Mouse (Mus musculus) urinary bladder, postnatal 10 days (tissue): ENCODE results near the gene Chat.
"Not testable (repeated sequence)": the region's sequence is repeated elsewhere in the genome, so short reads cannot be mapped to it uniquely, and the experiment has no call there.

Experiments used
- DNase-seq: peaks from one replicate; pipeline ENCODE4 v3.0.0; 2022; ENCODE audit warnings: low spot score

Gene Chat

GRCm38 (mm10) chr14:32463211-32464040, 2.4 kb downstream of the Chat start:
- no peak for DNase-seq

- no peak for DNase-seq
These were observed 13.2 kb downstream of the Chat start for GRCm38 (mm10) chr14:32452552-32452951.

GRCm38 (mm10) chr14:32446989-32447388, 18.8 kb downstream of the Chat start:
- no peak for DNase-seq

GRCm38 (mm10) chr14:32443446-32443845, 22.3 kb downstream of the Chat start:
- DNase-seq = no peak

- DNase-seq = no peak
These were observed 26.0 kb downstream of the Chat start for GRCm38 (mm10) chr14:32439744-32440143.

- DNase-seq = no peak
These were observed 26.5 kb downstream of the Chat start for GRCm38 (mm10) chr14:32439316-32439715.

- no peak for DNase-seq
These were observed 28.4 kb downstream of the Chat start for GRCm38 (mm10) chr14:32437352-32437793.

- no peak for DNase-seq
These were observed 36.7 kb downstream of the Chat start for GRCm38 (mm10) chr14:32429030-32429602.

GRCm38 (mm10) chr14:32423946-32424345, 41.8 kb downstream of the Chat start:
- no peak for DNase-seq

- no peak for DNase-seq
These were observed 47.0 kb downstream of the Chat start for GRCm38 (mm10) chr14:32418747-32419146.

GRCm38 (mm10) chr14:32412075-32412474, 53.7 kb downstream of the Chat start:
- no peak for DNase-seq

GRCm38 (mm10) chr14:32410084-32410483, 55.7 kb downstream of the Chat start:
- DNase-seq = no peak

- not testable (repeated sequence) for DNase-seq
These were observed 60.4 kb downstream of the Chat start for GRCm38 (mm10) chr14:32405399-32405798.

GRCm38 (mm10) chr14:32388196-32388595, 77.6 kb downstream of the Chat start, which contains the start of gene 1700024G13Rik:
1700024G13Rik (minus strand) TSS chr14:32388391.
- no peak for DNase-seq

- no peak for DNase-seq
These were observed 84.2 kb downstream of the Chat start for GRCm38 (mm10) chr14:32381619-32382018.

GRCm38 (mm10) chr14:32381066-32381465, 84.7 kb downstream of the Chat start:
- no peak for DNase-seq

- DNase-seq = no peak
These were observed 85.7 kb downstream of the Chat start for GRCm38 (mm10) chr14:32380099-32380480.

GRCm38 (mm10) chr14:32379395-32380098, 86.2 kb downstream of the Chat start:
- DNase-seq = no peak

- DNase-seq = no peak
These were observed 93.3 kb downstream of the Chat start for GRCm38 (mm10) chr14:32372510-32372909.

GRCm38 (mm10) chr14:32369756-32370155, 96.0 kb downstream of the Chat start:
- no peak for DNase-seq

GRCm38 (mm10) chr14:32364359-32364758, 101.4 kb downstream of the Chat start:
- DNase-seq = no peak
